Comparison of ENCODE assay signal across 18 mouse cellular contexts in genomic region chr3:157188939-157189725, GRCm38 (mm10).
DNase-seq lines count a peak whose midpoint lies in the region; ATAC-seq and TF ChIP-seq lines count a peak whose summit lies in the region.
"Had no signal": no experiment of that assay in that cellular context is flagged by ENCODE, and none has a peak within 500 bp of the region (broad histone marks: within the 10 kb centered on the region; RNA-seq: fewer than 3 reads in every experiment).

No protein-coding gene starts in this region.

- no peak overlapping the region for H3K9ac ChIP-seq in midbrain, embryonic 15.5 days
- H3K9ac ChIP-seq in midbrain, embryonic 11.5 days (ENCODE audit: low read length), result no peak overlapping the region
- no peak overlapping the region for H3K9ac ChIP-seq in embryonic facial prominence, embryonic 12.5 days
- H3K9ac ChIP-seq: heart, embryonic 13.5 days; hindbrain, embryonic 15.5 days; limb, embryonic 13.5 days had no signal

- H3K36me3 ChIP-seq in midbrain, embryonic 15.5 days (replicated peaks), result no peaks in the 10 kb centered on the region
- H3K36me3 ChIP-seq in midbrain, embryonic 11.5 days (ENCODE audit: control insufficient read depth, insufficient read depth, low read length), result no peaks in the 10 kb centered on the region
- no peaks in the 10 kb centered on the region for H3K36me3 ChIP-seq in embryonic facial prominence, embryonic 12.5 days
- H3K36me3 ChIP-seq: heart, embryonic 13.5 days; hindbrain, embryonic 15.5 days; limb, embryonic 13.5 days had no signal

- H3K4me3 ChIP-seq in midbrain, embryonic 15.5 days, result no peak overlapping the region
- no peak overlapping the region for H3K4me3 ChIP-seq in midbrain, embryonic 11.5 days (ENCODE audit: low read depth, low read length)
- H3K4me3 ChIP-seq in embryonic facial prominence, embryonic 12.5 days, result no peak overlapping the region
- no peak overlapping the region for H3K4me3 ChIP-seq in olfactory bulb, adult 2 months (ENCODE audit: insufficient read depth, low read depth, low read length)
- H3K4me3 ChIP-seq: erythroblast, embryonic 14.5 days; heart, embryonic 13.5 days; hindbrain, embryonic 15.5 days; limb, embryonic 13.5 days had no signal

- no peak for TF ChIP-seq POLR2A in olfactory bulb, adult 2 months (IDR thresholded peaks at IDR 0.05; ENCODE audit: insufficient read depth, low read depth, low read length)

- H3K27me3 ChIP-seq in midbrain, embryonic 15.5 days (replicated peaks), result no peaks in the 10 kb centered on the region
- no peaks in the 10 kb centered on the region for H3K27me3 ChIP-seq in midbrain, embryonic 11.5 days (ENCODE audit: control insufficient read depth, insufficient read depth, low read length)
- no peaks in the 10 kb centered on the region for H3K27me3 ChIP-seq in embryonic facial prominence, embryonic 12.5 days
- H3K27me3 ChIP-seq: CH12.LX; heart, embryonic 13.5 days; hindbrain, embryonic 15.5 days; limb, embryonic 13.5 days had no signal

- H3K4me1 ChIP-seq in midbrain, embryonic 15.5 days, result peaks cover 9% of the 10 kb centered on the region
- H3K4me1 ChIP-seq in midbrain, embryonic 11.5 days (ENCODE audit: control insufficient read depth, insufficient read depth, low read length), result no peaks in the 10 kb centered on the region
- peaks cover 4% of the 10 kb centered on the region; the same call in 1 of the 2 replicates for H3K4me1 ChIP-seq in embryonic facial prominence, embryonic 12.5 days
- H3K4me1 ChIP-seq in olfactory bulb, adult 2 months (ENCODE audit: control insufficient read depth, insufficient read depth, low read length), result no peaks in the 10 kb centered on the region
- H3K4me1 ChIP-seq: hindbrain, embryonic 15.5 days; limb, embryonic 13.5 days had no signal

- no peak overlapping the region for H3K4me2 ChIP-seq in midbrain, embryonic 15.5 days
- no peak overlapping the region for H3K4me2 ChIP-seq in midbrain, embryonic 11.5 days
- H3K4me2 ChIP-seq in embryonic facial prominence, embryonic 12.5 days (replicated peaks), result no peak overlapping the region
- H3K4me2 ChIP-seq: heart, embryonic 13.5 days; hindbrain, embryonic 15.5 days; limb, embryonic 13.5 days had no signal

- WGBS in midbrain, embryonic 15.5 days, result 36% methylated on average over 8 of the region's 8 CpGs
- 39% methylated on average over 8 of the region's 8 CpGs for WGBS in midbrain, embryonic 11.5 days
- whole genome bisulfite sequencing in embryonic facial prominence, embryonic 12.5 days, result 37% methylated on average over 8 of the region's 8 CpGs
- WGBS in olfactory bulb, adult 2 months, result 39% methylated on average over 8 of the region's 8 CpGs

- no peaks in the 10 kb centered on the region for H3K9me3 ChIP-seq in midbrain, embryonic 15.5 days
- no peaks in the 10 kb centered on the region for H3K9me3 ChIP-seq in midbrain, embryonic 11.5 days (ENCODE audit: control insufficient read depth, low read length)
- H3K9me3 ChIP-seq in embryonic facial prominence, embryonic 12.5 days, result no peaks in the 10 kb centered on the region
- H3K9me3 ChIP-seq: heart, embryonic 13.5 days; hindbrain, embryonic 15.5 days; limb, embryonic 13.5 days had no signal

- no peak for DNase-seq in frontal cortex, postnatal 25 days (ENCODE audit: low spot score in 2 of 2)
- DNase-seq in midbrain, embryonic 11.5 days (ENCODE audit: low spot score, missing footprints), result no peak
- no peak for DNase-seq in thymus, postnatal 0 days (ENCODE audit: low spot score)
- DNase-seq in kidney, adult 11 months, result no peak
- DNase-seq: adrenal gland, adult 2 months; gastrocnemius, postnatal 25 days; layer of hippocampus, adult 9-11 months; lung, adult 2 months; retina, postnatal 1 day had no signal

- peak; percentile 93 for ATAC-seq in frontal cortex, adult (ENCODE audit: low TSS enrichment)
- ATAC-seq in midbrain, embryonic 15.5 days (replicated peaks), result no peak
- ATAC-seq in midbrain, embryonic 11.5 days (ENCODE audit: low FRiP score), result no peak
- 0 out of 2 replicates have a peak, but pooled peaks have one; percentile 83 for ATAC-seq in embryonic facial prominence, embryonic 12.5 days (ENCODE audit: insufficient number of reproducible peaks, insufficient read depth, low FRiP score, low TSS enrichment)

- H3K27ac ChIP-seq in midbrain, embryonic 15.5 days, result peak overlapping the region; percentile 45
- H3K27ac ChIP-seq in midbrain, embryonic 11.5 days (ENCODE audit: low read depth, low read length), result no peak overlapping the region
- H3K27ac ChIP-seq in embryonic facial prominence, embryonic 12.5 days, result 0 out of 2 replicates have a peak overlapping the region, but pooled peaks have one; percentile 25
- H3K27ac ChIP-seq in olfactory bulb, adult 2 months (ENCODE audit: insufficient read depth, low read depth, low read length), result peak overlapping the region; percentile 69; the same call in 1 of the 2 replicates
- H3K27ac ChIP-seq: heart, embryonic 13.5 days; hindbrain, embryonic 15.5 days; limb, embryonic 13.5 days had no signal

- TF ChIP-seq CTCF in olfactory bulb, adult 2 months (IDR thresholded peaks at IDR 0.05; ENCODE audit: insufficient read depth, low read depth, low read length), result no peak

Comparison
In these comparisons a context has a peak if more than half of its experiments do, and no peak if none do; other contexts are left out.
1. ATAC-seq: peak in frontal cortex, adult (single experiment) and embryonic facial prominence, embryonic 12.5 days (single experiment); none in midbrain, embryonic 15.5 days (single experiment) and midbrain, embryonic 11.5 days (single experiment).